Mouse (Mus musculus): ENCODE results near the gene Hspb9.

DNA sequence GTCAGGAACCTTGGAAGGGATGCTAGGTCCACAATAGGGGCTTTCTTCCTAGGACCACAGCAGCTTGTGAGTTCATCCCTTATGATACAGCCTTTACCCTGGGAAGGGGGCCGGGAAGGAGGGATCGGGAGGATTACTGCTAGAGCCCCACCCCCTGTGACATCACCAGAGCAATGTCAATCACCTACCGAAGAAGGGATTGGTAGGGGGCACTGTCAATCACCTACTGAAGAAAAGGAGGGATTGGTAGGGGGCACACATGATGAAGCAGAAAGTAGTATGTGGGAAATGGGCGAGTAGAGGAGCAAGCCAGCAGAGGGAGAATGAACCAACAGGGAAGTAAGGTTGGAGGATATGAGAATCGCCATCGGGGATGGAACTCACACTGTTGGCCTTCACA is 42.8 kb downstream of the Hspb9 start:
- TF ChIP-seq GATA1 (IDR thresholded peaks at IDR 0.05; ENCODE audit: borderline replicate concordance, low read length) (no peak), FLI1 (IDR thresholded peaks at IDR 0.05; ENCODE audit: low read length) (no peak)

All from megakaryocyte, embryonic 14.5 days (primary cell).